Mouse (Mus musculus) CH12.LX (cell line): ENCODE results near the gene Chchd6. TPM values are rescaled to one million over a fixed set of nuclear protein-coding genes. Genes with fewer than 3 reads are reported as not detected.

Experiments used
- DNase-seq: peaks from one replicate; pipeline ENCODE4 v3.0.0-alpha.2; 2013; ENCODE audit errors: extremely low read depth
- H3K27ac ChIP-seq: 2 replicates; pipeline ENCODE4 v1.5.1; 2012; ENCODE audit warnings: low read depth, mild to moderate bottlenecking, control low read depth, moderate library complexity; ENCODE audit not compliant: insufficient read depth
- H3K27me3 ChIP-seq: replicated peaks from 2 replicates; pipeline ENCODE3; 2012; ENCODE audit warnings: inconsistent platforms
- H3K36me3 ChIP-seq, 2 experiments: replicated peaks in 1 of 2; 2 replicates each; pipeline versions ENCODE3 to v1.6.1; 2012; ENCODE audit warnings: inconsistent platforms in 1 of 2, low read length in 1 of 2, mild to moderate bottlenecking in 1 of 2, mixed read lengths in 1 of 2, moderate library complexity in 1 of 2; ENCODE audit not compliant: control insufficient read depth in 1 of 2, insufficient read depth in 1 of 2
- H3K4me1 ChIP-seq, 2 experiments: 2 replicates each; pipeline ENCODE4 v1.6.1; 2012; ENCODE audit warnings: inconsistent platforms in 1 of 2, moderate library complexity in 1 of 2; ENCODE audit not compliant: insufficient read depth in 2 of 2, control insufficient read depth in 1 of 2
- H3K4me2 ChIP-seq: 2 replicates; pipeline ENCODE4 v1.6.1; 2012; ENCODE audit warnings: low read depth, mild to moderate bottlenecking, control low read depth; ENCODE audit not compliant: poor library complexity, insufficient read depth, severe bottlenecking
- H3K4me3 ChIP-seq, 3 experiments: fragments of 150-350 bp in 1 of 3; sonication (generic) in 1 of 3; replicated peaks in 1 of 3; 2 replicates each; pipeline versions ENCODE3 to v1.5.1; 2011 to 2012; ENCODE audit warnings: low read depth in 2 of 3, low read length in 2 of 3, mild to moderate bottlenecking in 2 of 3, moderate library complexity in 2 of 3, control low read depth in 1 of 3, improper control_type of control experiment in 1 of 3, inconsistent platforms in 1 of 3, mixed read lengths in 1 of 3; ENCODE audit not compliant: poor library complexity in 1 of 3
- H3K79me2 ChIP-seq: replicated peaks from 2 replicates; pipeline ENCODE4 v1.6.1; 2012; ENCODE audit warnings: mild to moderate bottlenecking, moderate library complexity; ENCODE audit not compliant: control insufficient read depth, poor library complexity, insufficient read depth, severe bottlenecking; ENCODE audit errors: extremely low read depth
- H3K9ac ChIP-seq: 2 replicates; pipeline ENCODE4 v1.6.1; 2012; ENCODE audit warnings: low read depth, mild to moderate bottlenecking, control low read depth, moderate library complexity; ENCODE audit not compliant: insufficient read depth
- H3K9me3 ChIP-seq: replicated peaks from 2 replicates; pipeline ENCODE3; 2012; ENCODE audit warnings: low read length, inconsistent platforms, mixed read lengths
- CHD1 ChIP-seq: IDR thresholded peaks from 2 replicates; pipeline ENCODE4 v1.6.1; 2012; ENCODE audit warnings: low read depth, low read length, improper control_type of control experiment, inconsistent platforms
- CHD2 ChIP-seq: IDR thresholded peaks from 2 replicates; pipeline ENCODE4 v1.6.1; 2011; ENCODE audit warnings: low read length, improper control_type of control experiment
- CTCF ChIP-seq, 2 experiments: IDR thresholded peaks in 1 of 2; conservative IDR thresholded peaks in 1 of 2; 2 replicates each; pipeline ENCODE4 v1.5.1; 2011 to 2012; ENCODE audit warnings: low read depth in 2 of 2, low read length in 2 of 2, improper control_type of control experiment in 1 of 2, inconsistent platforms in 1 of 2, mild to moderate bottlenecking in 1 of 2, moderate library complexity in 1 of 2
- EP300 ChIP-seq: IDR thresholded peaks from 2 replicates; pipeline ENCODE4 v1.6.1; 2011; ENCODE audit warnings: low read length, improper control_type of control experiment
- ETS1 ChIP-seq: conservative IDR thresholded peaks from 2 replicates; pipeline ENCODE4 v1.6.1; 2012; ENCODE audit warnings: low read depth, mild to moderate bottlenecking, inconsistent platforms, low read length, improper control_type of control experiment, moderate library complexity
- GABPA ChIP-seq: IDR thresholded peaks from 2 replicates; pipeline ENCODE4 v1.6.1; 2012; ENCODE audit warnings: low read depth, low read length, improper control_type of control experiment, inconsistent platforms; ENCODE audit not compliant: insufficient replicate concordance
- IRF4 ChIP-seq: IDR thresholded peaks from 2 replicates; pipeline ENCODE4 v1.6.1; 2014; ENCODE audit warnings: low read depth, mild to moderate bottlenecking, inconsistent platforms, low read length, improper control_type of control experiment
- KAT2A ChIP-seq: IDR thresholded peaks from 2 replicates; pipeline ENCODE4 v1.6.1; 2012; ENCODE audit warnings: low read length, improper control_type of control experiment, inconsistent platforms; ENCODE audit not compliant: insufficient replicate concordance
- MAFK ChIP-seq: IDR thresholded peaks from 2 replicates; pipeline ENCODE4 v1.6.1; 2011; ENCODE audit warnings: low read length, improper control_type of control experiment; ENCODE audit not compliant: insufficient replicate concordance
- MAZ ChIP-seq: IDR thresholded peaks from 2 replicates; pipeline ENCODE4 v1.6.1; 2012; ENCODE audit warnings: low read depth, mild to moderate bottlenecking, inconsistent platforms, low read length, improper control_type of control experiment, moderate library complexity
- MXI1 ChIP-seq: IDR thresholded peaks from 2 replicates; pipeline ENCODE4 v1.6.1; 2011; ENCODE audit warnings: mild to moderate bottlenecking, low read depth, low read length, improper control_type of control experiment
- NELFE ChIP-seq: IDR thresholded peaks from 2 replicates; pipeline ENCODE4 v1.6.1; 2011; ENCODE audit warnings: low read depth, low read length, improper control_type of control experiment
- PAX5 ChIP-seq: IDR thresholded peaks from 2 replicates; pipeline ENCODE4 v1.6.1; 2012; ENCODE audit warnings: low read length, inconsistent platforms, mixed read lengths
- POLR2AphosphoS2 ChIP-seq: IDR thresholded peaks from 2 replicates; pipeline ENCODE4 v1.6.1; 2011; ENCODE audit warnings: low read depth, low read length, improper control_type of control experiment
- RCOR1 ChIP-seq: conservative IDR thresholded peaks from 2 replicates; pipeline ENCODE4 v1.6.1; 2012; ENCODE audit warnings: low read depth, mild to moderate bottlenecking, inconsistent platforms, low read length, improper control_type of control experiment
- SIN3A ChIP-seq: IDR thresholded peaks from 2 replicates; pipeline ENCODE4 v1.6.1; 2012; ENCODE audit warnings: low read length, improper control_type of control experiment, inconsistent platforms
- SMC3 ChIP-seq: IDR thresholded peaks from 2 replicates; pipeline ENCODE4 v1.6.1; 2011; ENCODE audit warnings: low read depth, low read length, improper control_type of control experiment
- TCF12 ChIP-seq: IDR thresholded peaks from 2 replicates; pipeline ENCODE4 v1.6.1; 2014; ENCODE audit warnings: low read depth, mild to moderate bottlenecking, inconsistent platforms, low read length, improper control_type of control experiment
- ZC3H11A ChIP-seq: IDR thresholded peaks from 2 replicates; pipeline ENCODE4 v1.6.1; 2012; ENCODE audit warnings: low read depth, mild to moderate bottlenecking, inconsistent platforms, low read length, improper control_type of control experiment
- ZKSCAN1 ChIP-seq: IDR thresholded peaks from 2 replicates; pipeline ENCODE4 v1.6.1; 2012; ENCODE audit warnings: low read depth, inconsistent platforms, low read length, improper control_type of control experiment, borderline replicate concordance
- ZNF384 ChIP-seq: IDR thresholded peaks from 2 replicates; pipeline ENCODE4 v1.6.1; 2012; ENCODE audit warnings: low read depth, low read length, improper control_type of control experiment, inconsistent platforms
- dilution Hi-C: fragments of 300-500 bp; cut with MboI; formaldehyde crosslinking; loops from 2 replicates; pipeline ENCODE4 v1.14.3; 2020; ENCODE audit warnings: low sequenced_read_pairs; ENCODE audit not compliant: extremely low pct_unique_long_range_greater_than_20kb, extremely low pct_ligation_motif_present
- in situ Hi-C: fragments of 300-500 bp; cut with MboI; formaldehyde crosslinking; loops from 3 replicates; pipeline ENCODE4 v1.14.3; 2019; ENCODE audit warnings: low sequenced_read_pairs, low pct_ligation_motif_present, low pct_unique_long_range_greater_than_20kb, mixed read lengths
- polyA plus RNA-seq: library from polyadenylated mRNA; unstranded; fragments of >175 nt; gene quantifications from 2 replicates; pipeline ENCODE4 v1.2.1, GENCODE M21; 2012; ENCODE audit warnings: low read depth; ENCODE audit not compliant: insufficient read length
- total RNA-seq, 2 experiments: library from RNA; depleted of rRNA; stranded (reverse); fragments of 300-350 nt in 1 of 2; fragments of >200 nt in 1 of 2; gene quantifications; 2 replicates each; pipeline ENCODE4 v1.2.3; 2012 to 2014

Gene Chchd6
- total and polyA plus RNA-seq, 3 experiments, result 33.3 to 41.5 (median 41.3) TPM

- TF ChIP-seq PAX5, result no peak
- no peak for TF ChIP-seq NELFE
- Histone ChIP-seq H3K9me3 (no peaks in the 10 kb centered on the region), H3K27me3 (no peaks in the 10 kb centered on the region), H3K4me1 (peaks cover 0 to 14% of the 10 kb centered on the region in 2 experiments; a peak in 2 of 4 replicates), H3K79me2 (no peaks in the 10 kb centered on the region), H3K4me3 (no peak overlapping the region), H3K9ac (no peak overlapping the region), H3K27ac (no peak overlapping the region), H3K4me2 (no peak overlapping the region), H3K36me3 (no peaks in the 10 kb centered on the region)
- DNase-seq, result no peak
- in situ Hi-C loops (no loop called here), dilution Hi-C loops (no loop called here)
Observed at GRCm38 (mm10) chr6:89393820-89394219, 201.6 kb downstream of the Chchd6 start.

GRCm38 (mm10) chr6:89392213-89392612 lies 203.2 kb downstream of the Chchd6 start:
- no peak overlapping the region for H3K4me3 ChIP-seq
- peaks cover 0 to 2% of the 10 kb centered on the region in 2 experiments; a peak in 1 of 4 replicates for H3K4me1 ChIP-seq
- no peak for TF ChIP-seq SIN3A
- no peak for TF ChIP-seq KAT2A
- no peak for TF ChIP-seq POLR2AphosphoS2
- no peak for TF ChIP-seq GABPA
- no peak for TF ChIP-seq ZKSCAN1
- TF ChIP-seq ZC3H11A, result no peak
- no peak for TF ChIP-seq CHD2
- no peak for TF ChIP-seq SMC3
- TF ChIP-seq ETS1, result no peak
- TF ChIP-seq CTCF (conservative IDR thresholded peaks at IDR 0.05 in 1 of 2, IDR thresholded peaks at IDR 0.05 in 1 of 2; ENCODE audit: low read depth in 2 of 2, low read length in 2 of 2), result no peak
- no peak for TF ChIP-seq CHD1
- TF ChIP-seq ZNF384, result no peak
- no peak for TF ChIP-seq EP300
- TF ChIP-seq MAZ, result no peak
- TF ChIP-seq MAFK, result no peak
- no peak for TF ChIP-seq MXI1
- TF ChIP-seq TCF12, result no peak
- no peak for TF ChIP-seq IRF4
- no peak for TF ChIP-seq RCOR1
- no peaks in the 10 kb centered on the region for H3K27me3 ChIP-seq
- H3K4me2 ChIP-seq, result no peak overlapping the region
- no peaks in the 10 kb centered on the region for H3K9me3 ChIP-seq
- DNase-seq, result no peak
- H3K79me2 ChIP-seq, result no peaks in the 10 kb centered on the region
- dilution Hi-C loops (no loop called here), in situ Hi-C loops (no loop called here)
- H3K36me3 ChIP-seq, result no peaks in the 10 kb centered on the region
- no peak overlapping the region for H3K27ac ChIP-seq
- no peak overlapping the region for H3K9ac ChIP-seq
